Comparison of ENCODE assay signal across 9 mouse cellular contexts in the genomic region with DNA sequence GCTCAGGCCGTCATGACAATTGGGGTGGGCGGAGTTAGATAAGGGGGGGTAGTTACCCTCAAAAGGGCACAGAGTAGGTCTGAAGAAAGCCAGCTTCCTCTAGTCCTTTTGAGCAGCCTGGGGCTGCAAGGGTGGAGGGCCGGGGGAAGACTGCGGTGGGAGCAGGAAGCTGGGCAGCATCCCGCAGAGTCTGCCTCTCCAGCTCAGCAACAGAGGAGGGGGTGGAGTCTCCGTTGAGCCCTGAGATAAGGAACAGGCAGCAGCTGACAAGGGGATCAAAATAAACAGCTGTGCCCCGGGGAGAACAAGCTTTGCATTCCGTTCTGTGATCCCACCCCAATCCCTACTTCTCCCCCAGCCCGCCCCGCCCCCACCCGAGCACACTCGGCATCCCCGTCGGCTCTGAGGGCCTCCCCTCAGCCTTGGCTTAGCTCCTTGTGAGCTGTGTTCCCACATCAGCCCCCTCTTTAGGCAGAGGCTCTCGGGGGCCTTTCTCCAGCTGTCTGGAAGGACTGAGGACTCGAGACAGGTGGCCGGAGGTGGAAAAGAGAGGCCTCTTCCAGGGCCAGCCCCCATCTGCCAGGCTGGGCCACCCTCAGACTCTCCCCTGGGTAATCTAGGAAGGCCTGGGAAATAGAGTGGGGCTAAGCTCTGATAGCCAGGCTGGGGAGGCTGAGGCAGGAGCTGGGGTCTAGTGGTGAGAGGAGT. TPM values are rescaled to one million over a fixed set of nuclear protein-coding genes. Genes with fewer than 3 reads are reported as not detected.
DNase-seq lines count a peak whose midpoint lies in the region; ATAC-seq lines count a peak whose summit lies in the region.
"Had no signal": no experiment of that assay in that cellular context is flagged by ENCODE, and none has a peak within 500 bp of the region (broad histone marks: within the 10 kb centered on the region; RNA-seq: fewer than 3 reads in every experiment).

No protein-coding gene starts in this region.

- H3K4me3 ChIP-seq in liver, embryonic 13.5 days (replicated peaks): peak overlapping the region; percentile 55

- ATAC-seq in frontal cortex, adult (ENCODE audit: low TSS enrichment): peak; percentile 69
- peak; percentile 90 for ATAC-seq in liver, embryonic 13.5 days (ENCODE audit: low read depth)

- peak overlapping the region; percentile 100 for H3K27ac ChIP-seq in liver, embryonic 13.5 days

- H3K9ac ChIP-seq in liver, embryonic 13.5 days: peak overlapping the region; percentile 87

- no peaks in the 10 kb centered on the region for H3K36me3 ChIP-seq in liver, embryonic 13.5 days

- no peaks in the 10 kb centered on the region for H3K27me3 ChIP-seq in liver, embryonic 13.5 days
- H3K27me3 ChIP-seq: CH12.LX had no signal

- H3K4me2 ChIP-seq in liver, embryonic 13.5 days: peak overlapping the region; percentile 91

- WGBS in liver, embryonic 13.5 days (ENCODE audit: insufficient replicate concordance): 2% methylated on average over 17 of the region's 17 CpGs

- DNase-seq in frontal cortex, postnatal 25 days (ENCODE audit: low spot score in 2 of 2): no peak
- peak; percentile 71 for DNase-seq in brain, adult 2 months (ENCODE audit: low read depth, low spot score)
- peak; percentile 59 to 67 for DNase-seq in frontal cortex, postnatal 10 days (ENCODE audit: low spot score in 2 of 2)
- DNase-seq in hindlimb bud, embryonic 11.5 days (ENCODE audit: extremely low spot score, low read depth, low spot score): peak; percentile 14
- peak; percentile 83 for DNase-seq in liver, embryonic 13.5 days
- DNase-seq in neural tube, embryonic 10.5 days (ENCODE audit: extremely low spot score, low spot score): peak; percentile 71
- DNase-seq in thymus, adult 18-20 months: peak; percentile 90 to 93

- peaks cover 90% of the 10 kb centered on the region for H3K4me1 ChIP-seq in liver, embryonic 13.5 days (replicated peaks)

- no peaks in the 10 kb centered on the region for H3K9me3 ChIP-seq in liver, embryonic 13.5 days (replicated peaks)

RNA-seq across cellular contexts. Expression of gene Ccnd3, which starts 16.9 kb away (rescaled TPM):
- 387 and 400 TPM in 2 replicates for polyA plus RNA-seq in liver, embryonic 13.5 days (2015; fragmentation: Nextera tagmentation; extraction: Ambion mirVana)

RNA-seq across cellular contexts. Expression of gene Taf8, which starts 19.6 kb away (rescaled TPM):
- polyA plus RNA-seq in liver, embryonic 13.5 days (2015; fragmentation: Nextera tagmentation; extraction: Ambion mirVana): 14.4 and 14.5 TPM in 2 replicates

Comparison
In these comparisons a context has a peak if more than half of its experiments do, and no peak if none do; other contexts are left out.
1. DNase-seq: peak in brain, adult 2 months (single experiment), frontal cortex, postnatal 10 days (2 of 2), hindlimb bud, embryonic 11.5 days (single experiment), liver, embryonic 13.5 days (single experiment), neural tube, embryonic 10.5 days (single experiment) and thymus, adult 18-20 months (2 of 2); none in frontal cortex, postnatal 25 days (0 of 2).